In genomic region chr17:31295892-31296781, GRCm38 (mm10) we compare ENCODE assay signal across 7 mouse cellular contexts. TPM values are rescaled to one million over a fixed set of nuclear protein-coding genes. Genes with fewer than 3 reads are reported as not detected.
DNase-seq lines count a peak whose midpoint lies in the region; ATAC-seq and TF ChIP-seq lines count a peak whose summit lies in the region.

No protein-coding gene starts in this region.

- peak; percentile 94 for DNase-seq in adrenal gland, postnatal 10 days
- DNase-seq in embryo, embryonic 9.5 days (ENCODE audit: extremely low spot score), result peak; percentile 72
- peak; percentile 99 for DNase-seq in heart, adult 11 months

- H3K36me3 ChIP-seq in intestine, postnatal 0 days (ENCODE audit: control insufficient read depth, insufficient read depth), result peaks cover under 1% of the 10 kb centered on the region; the same call in 1 of the 2 replicates
- H3K36me3 ChIP-seq in limb, embryonic 12.5 days, result no peaks in the 10 kb centered on the region
- H3K36me3 ChIP-seq in midbrain, embryonic 12.5 days, result no peaks in the 10 kb centered on the region
- H3K36me3 ChIP-seq in small intestine, adult 2 months (ENCODE audit: control insufficient read depth, insufficient read depth, low read length), result peaks cover 5% of the 10 kb centered on the region

- WGBS in intestine, postnatal 0 days, result under 1% methylated on average over 65 of the region's 68 CpGs
- under 1% methylated on average over 68 of the region's 68 CpGs for WGBS in limb, embryonic 12.5 days
- WGBS in midbrain, embryonic 12.5 days, result under 1% methylated on average over 64 of the region's 68 CpGs
- WGBS in small intestine, adult 2 months, result 1% methylated on average over 68 of the region's 68 CpGs

- peak; percentile 70 for ATAC-seq in intestine, postnatal 0 days
- peak; percentile 42; the same call in 1 of the 2 replicates for ATAC-seq in limb, embryonic 12.5 days (ENCODE audit: insufficient number of reproducible peaks, insufficient read depth, low FRiP score, low TSS enrichment, low read depth)
- ATAC-seq in midbrain, embryonic 12.5 days (ENCODE audit: low FRiP score, low read depth), result peak; percentile 83

- TF ChIP-seq POLR2A in small intestine, adult 2 months (IDR thresholded peaks at IDR 0.05; ENCODE audit: low read depth, low read length), result no peak; the same call in 1 of the 2 replicates

- H3K27me3 ChIP-seq in intestine, postnatal 0 days (replicated peaks; ENCODE audit: control insufficient read depth, insufficient read depth, low read length), result no peaks in the 10 kb centered on the region
- H3K27me3 ChIP-seq in limb, embryonic 12.5 days, result peaks cover 45% of the 10 kb centered on the region
- peaks cover 46% of the 10 kb centered on the region for H3K27me3 ChIP-seq in midbrain, embryonic 12.5 days
- no peaks in the 10 kb centered on the region for H3K27me3 ChIP-seq in small intestine, adult 2 months (ENCODE audit: control insufficient read depth, insufficient read depth, low read length)

- no peaks in the 10 kb centered on the region for H3K4me1 ChIP-seq in intestine, postnatal 0 days (replicated peaks; ENCODE audit: control insufficient read depth, insufficient read depth, low read length)
- peaks cover 28% of the 10 kb centered on the region for H3K4me1 ChIP-seq in limb, embryonic 12.5 days (replicated peaks)
- peaks cover 21% of the 10 kb centered on the region for H3K4me1 ChIP-seq in midbrain, embryonic 12.5 days
- peaks cover 12% of the 10 kb centered on the region; the same call in 1 of the 2 replicates for H3K4me1 ChIP-seq in small intestine, adult 2 months (ENCODE audit: control insufficient read depth, insufficient read depth, insufficient read length, low read length)

- H3K4me3 ChIP-seq in intestine, postnatal 0 days (ENCODE audit: low read depth, low read length), result peak overlapping the region; percentile 60
- H3K4me3 ChIP-seq in limb, embryonic 12.5 days (replicated peaks), result peak overlapping the region; percentile 56
- peak overlapping the region; percentile 61 for H3K4me3 ChIP-seq in midbrain, embryonic 12.5 days
- peak overlapping the region; percentile 80 for H3K4me3 ChIP-seq in small intestine, adult 2 months (ENCODE audit: low read depth, low read length)

- H3K4me2 ChIP-seq in intestine, postnatal 0 days (replicated peaks; ENCODE audit: low read depth), result peak overlapping the region; percentile 93
- peak overlapping the region; percentile 98 for H3K4me2 ChIP-seq in limb, embryonic 12.5 days
- H3K4me2 ChIP-seq in midbrain, embryonic 12.5 days (replicated peaks), result peak overlapping the region; percentile 87

- TF ChIP-seq CTCF in intestine, postnatal 0 days (IDR thresholded peaks at IDR 0.05; ENCODE audit: low read depth), result peak; percentile 16
- no peak for TF ChIP-seq CTCF in small intestine, adult 2 months (IDR thresholded peaks at IDR 0.05; ENCODE audit: extremely low read depth, insufficient read length, insufficient replicate concordance, low read depth, low read length)

- H3K9me3 ChIP-seq in intestine, postnatal 0 days (ENCODE audit: control insufficient read depth), result no peaks in the 10 kb centered on the region
- H3K9me3 ChIP-seq in limb, embryonic 12.5 days, result no peaks in the 10 kb centered on the region
- H3K9me3 ChIP-seq in midbrain, embryonic 12.5 days, result no peaks in the 10 kb centered on the region

- peak overlapping the region; percentile 64 for H3K9ac ChIP-seq in intestine, postnatal 0 days (ENCODE audit: low read depth, low read length)
- peak overlapping the region; percentile 57 for H3K9ac ChIP-seq in limb, embryonic 12.5 days (replicated peaks)
- peak overlapping the region; percentile 77 for H3K9ac ChIP-seq in midbrain, embryonic 12.5 days (replicated peaks)

- H3K27ac ChIP-seq in intestine, postnatal 0 days (ENCODE audit: low read depth, low read length), result peak overlapping the region; percentile 83
- no peak overlapping the region for H3K27ac ChIP-seq in limb, embryonic 12.5 days
- H3K27ac ChIP-seq in midbrain, embryonic 12.5 days (replicated peaks), result peak overlapping the region; percentile 73
- peak overlapping the region; percentile 84 for H3K27ac ChIP-seq in small intestine, adult 2 months (ENCODE audit: insufficient read depth, low read depth, low read length)

RNA-seq across cellular contexts. Expression of gene Slc37a1, which starts 9.5 kb away (rescaled TPM):
- total RNA-seq in adrenal gland, postnatal 10 days (2021), result 10 to 100 TPM in 1 of 2 experiments, 1 to 10 TPM in 1; 4.4 to 10.9 TPM
- polyA plus RNA-seq in intestine, postnatal 0 days (2015; fragmentation: Nextera tagmentation; extraction: Ambion mirVana), result 16.5 and 17.1 TPM in 2 replicates
- 1.5 and 2.1 TPM in 2 replicates for polyA plus RNA-seq in limb, embryonic 12.5 days (2016; fragmentation: Nextera tagmentation; extraction: Ambion mirVana)
- 9.3 and 10.2 TPM in 2 replicates for polyA plus RNA-seq in midbrain, embryonic 12.5 days (2016; fragmentation: Nextera tagmentation; extraction: Ambion mirVana)
- 68.2 and 145 TPM in 2 replicates for polyA plus RNA-seq in small intestine, adult 2 months (2012; rRNA removed)

RNA-seq across cellular contexts. Expression of gene Rsph1, which starts 19.0 kb away (rescaled TPM):
- 1 to 10 TPM; 3.5 to 4.6 TPM for total RNA-seq in adrenal gland, postnatal 10 days (2021)
- polyA plus RNA-seq in intestine, postnatal 0 days (2015; fragmentation: Nextera tagmentation; extraction: Ambion mirVana), result 0.54 and 0.66 TPM in 2 replicates
- polyA plus RNA-seq in limb, embryonic 12.5 days (2016; fragmentation: Nextera tagmentation; extraction: Ambion mirVana), result 0.40 and 0.56 TPM in 2 replicates
- 0.99 and 1.3 TPM in 2 replicates for polyA plus RNA-seq in midbrain, embryonic 12.5 days (2016; fragmentation: Nextera tagmentation; extraction: Ambion mirVana)
- 0.46 TPM in 1 of 2 replicates, not detected in the other for polyA plus RNA-seq in small intestine, adult 2 months (2012; rRNA removed)
